Mouse (Mus musculus) right cerebral cortex, postnatal 25 days (tissue): ENCODE measurements around the gene Rhof.

Experiments
- DNase-seq: peaks from one replicate; pipeline ENCODE4 v3.0.0; 2022

Gene Rhof

GRCm38 (mm10) chr5:123147569-123147968 is 15.1 kb upstream of the Rhof start:
- DNase-seq = no peak

GRCm38 (mm10) chr5:123146357-123146756 is 13.9 kb upstream of the Rhof start:
- no peak for DNase-seq

- DNase-seq = no peak
Observed at GRCm38 (mm10) chr5:123144746-123145590, 12.5 kb upstream of the Rhof start.

- no peak for DNase-seq
Observed at GRCm38 (mm10) chr5:123143971-123144745, 11.7 kb upstream of the Rhof start.

DNA sequence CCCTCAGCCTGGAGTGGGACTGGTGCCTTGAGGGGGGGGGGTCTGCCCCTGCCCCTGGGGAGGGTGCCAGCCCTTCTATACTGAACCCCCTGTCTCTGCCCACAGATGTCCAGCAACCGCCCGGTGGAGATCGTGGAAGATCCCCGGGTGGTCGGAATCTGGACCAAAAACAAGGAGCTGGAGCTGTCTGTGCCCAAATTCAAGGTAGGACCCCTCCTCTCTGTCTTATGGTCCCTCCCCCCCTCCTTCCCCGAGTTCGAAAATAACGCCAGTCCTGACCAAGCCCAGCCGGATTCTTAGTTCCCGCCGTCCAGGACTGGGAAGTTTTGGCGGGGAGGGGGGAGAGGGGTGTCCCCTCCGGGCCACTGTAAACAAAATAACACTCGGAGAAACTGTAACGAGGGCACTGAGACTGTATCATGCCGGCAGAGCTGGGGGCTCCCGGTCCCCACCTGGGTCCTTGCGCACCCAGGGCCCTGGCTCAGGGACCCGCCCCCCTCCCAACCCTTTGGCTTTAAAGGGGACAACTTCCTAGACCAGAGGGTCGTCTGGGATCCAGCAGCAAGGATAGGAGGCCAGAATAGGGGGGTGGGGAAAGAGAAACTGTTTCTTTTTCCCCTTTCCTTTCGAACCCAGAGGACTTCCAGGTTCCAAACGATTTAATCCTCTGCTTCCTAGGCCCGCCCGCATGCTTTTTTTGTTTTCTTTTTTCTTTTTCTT is 10.9 kb upstream of the Rhof start:
- DNase-seq = no peak

DNA sequence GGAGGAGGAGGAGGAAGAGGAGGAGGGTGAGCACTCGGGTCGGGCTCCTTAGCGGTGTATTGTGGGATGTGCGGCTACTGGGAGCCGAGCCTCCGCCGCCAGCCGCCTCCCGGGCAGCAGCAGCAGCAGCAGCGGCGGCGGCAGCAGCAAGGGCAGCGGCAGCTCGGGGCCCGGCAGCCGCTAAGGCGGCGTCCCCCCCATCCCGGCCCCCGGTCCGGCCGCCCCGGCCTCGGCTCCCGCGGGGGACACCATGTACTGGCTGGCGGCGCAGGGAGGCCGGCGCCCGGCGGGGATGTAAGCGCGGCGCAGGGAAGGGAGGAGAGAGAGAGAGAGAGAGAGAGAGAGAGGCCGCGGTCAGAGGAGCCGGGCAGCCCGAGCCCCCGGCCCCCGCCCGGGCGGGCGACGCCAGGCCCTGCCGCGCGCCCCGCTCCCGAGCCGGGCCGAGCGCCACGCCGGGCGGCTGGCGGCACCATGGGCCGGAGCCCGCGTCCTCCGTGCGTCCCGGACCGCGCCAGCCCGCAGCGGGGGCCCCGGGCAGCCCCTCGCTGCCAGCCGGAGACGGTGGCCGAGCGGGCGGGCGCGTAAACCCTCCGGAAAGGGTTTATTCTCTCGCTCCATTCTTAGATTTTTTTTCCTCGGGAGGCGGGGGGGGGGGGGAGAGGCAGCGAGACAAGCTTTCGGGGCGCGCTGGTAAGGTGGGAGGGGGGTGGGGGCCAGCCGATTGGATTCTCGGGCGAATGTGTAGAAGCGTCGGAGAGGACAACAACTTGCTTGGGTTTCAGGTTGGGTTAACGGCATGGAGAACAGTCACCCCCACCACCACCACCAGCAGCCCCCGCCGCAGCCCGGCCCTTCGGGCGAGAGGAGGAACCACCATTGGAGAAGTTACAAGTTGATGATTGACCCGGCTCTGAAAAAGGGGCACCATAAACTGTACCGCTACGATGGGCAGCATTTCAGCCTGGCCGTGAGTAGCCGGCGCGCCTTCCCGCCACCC is 10.0 kb upstream of the Rhof start, which contains the start of gene Setd1b:
Setd1b (plus strand) TSS at position 33 of the 997 bp plus-strand sequence.
- DNase-seq = peak; percentile 70

DNA sequence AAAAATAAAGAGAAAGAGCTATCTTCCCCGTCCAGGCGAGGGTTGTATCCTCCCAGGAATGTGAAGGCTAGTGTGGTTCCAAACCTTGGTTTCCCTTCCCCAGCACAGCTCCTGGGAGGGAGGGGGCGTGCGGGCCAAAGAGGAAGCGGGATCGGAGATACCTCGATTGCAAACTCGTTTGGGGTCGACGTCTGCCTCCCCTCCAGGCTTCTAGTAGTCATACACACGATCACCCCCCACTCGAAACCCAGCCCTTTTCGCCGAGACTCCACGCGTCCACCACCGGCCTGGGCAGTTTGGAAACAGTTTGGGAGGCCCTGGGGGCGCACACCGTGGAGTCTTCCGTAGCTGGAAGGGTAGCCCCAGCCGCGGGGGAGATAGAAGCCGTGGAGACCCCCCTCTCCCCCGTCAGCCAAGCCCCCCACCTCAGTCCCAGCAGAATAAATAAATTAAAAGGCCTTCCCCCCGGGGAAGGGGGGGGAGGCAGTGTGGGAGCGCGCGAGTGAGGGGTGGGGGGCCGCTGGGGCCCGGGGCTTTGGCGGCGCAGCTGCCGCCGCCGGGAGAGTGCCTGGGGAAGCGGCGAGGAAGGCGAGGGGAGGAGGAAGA is 9.2 kb upstream of the Rhof start:
- DNase-seq = peak; percentile 59

GRCm38 (mm10) chr5:123140694-123141554 is 8.4 kb upstream of the Rhof start:
- peak; percentile 89 for DNase-seq

GRCm38 (mm10) chr5:123139722-123140627 is 7.5 kb upstream of the Rhof start:
- DNase-seq = no peak

GRCm38 (mm10) chr5:123138953-123139721 is 6.6 kb upstream of the Rhof start:
- peak; percentile 87 for DNase-seq

GRCm38 (mm10) chr5:123138230-123138911 is 5.9 kb upstream of the Rhof start:
- peak; percentile 47 for DNase-seq

- no peak for DNase-seq
Observed at GRCm38 (mm10) chr5:123137910-123138229, 5.4 kb upstream of the Rhof start.

DNA sequence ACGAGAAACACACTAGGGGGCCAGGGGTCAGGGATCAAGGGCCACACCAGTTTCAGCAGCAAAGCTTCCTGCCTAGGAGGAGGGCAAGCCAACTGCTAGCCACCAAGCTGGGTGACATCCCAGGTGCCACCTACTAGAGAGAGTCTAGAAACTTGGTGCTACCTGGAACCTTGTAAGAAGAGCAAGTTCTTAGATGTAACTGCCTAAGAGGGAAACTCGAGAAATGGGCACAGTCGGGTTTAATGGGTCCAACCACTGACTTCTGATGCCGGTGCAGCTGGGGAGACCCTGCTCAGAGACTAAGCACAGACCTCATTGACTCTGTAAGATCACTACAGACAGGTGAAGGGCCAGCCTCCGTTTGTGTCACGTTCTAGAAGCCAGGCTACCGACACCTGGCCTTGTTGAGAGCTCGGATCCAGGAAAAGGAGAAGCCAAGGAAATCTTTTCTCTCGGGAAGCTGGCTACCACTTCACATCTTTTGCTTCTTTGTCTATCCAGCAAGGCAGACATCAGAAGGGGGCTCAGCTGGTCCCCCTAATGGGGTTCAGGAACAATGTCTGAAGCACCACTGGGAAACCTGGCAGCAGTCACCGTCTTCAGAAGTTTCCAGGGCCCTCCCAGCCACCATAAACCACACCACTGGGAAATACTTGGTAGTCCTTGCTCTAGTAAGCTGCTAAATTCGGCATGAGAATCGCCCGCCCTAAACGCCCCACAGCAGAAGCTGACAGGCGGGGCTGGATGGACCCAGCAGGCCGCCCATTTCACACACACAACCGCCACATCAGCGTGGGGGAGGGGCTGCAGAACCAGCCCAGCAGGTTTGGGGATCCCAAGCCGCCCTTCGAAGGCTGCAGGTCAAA is 4.8 kb upstream of the Rhof start:
- DNase-seq = peak; percentile 72

- peak; percentile 87 for DNase-seq
Observed at GRCm38 (mm10) chr5:123136361-123137043, 4.0 kb upstream of the Rhof start.

GRCm38 (mm10) chr5:123135471-123136360 is 3.2 kb upstream of the Rhof start:
- DNase-seq = peak; percentile 68
